Mouse (Mus musculus): ENCODE data around the gene Gpr45.
"Not testable (repeated sequence)": the region's sequence is repeated elsewhere in the genome, so short reads cannot be mapped to it uniquely, and the experiment has no call there.

Gene Gpr45

DNA sequence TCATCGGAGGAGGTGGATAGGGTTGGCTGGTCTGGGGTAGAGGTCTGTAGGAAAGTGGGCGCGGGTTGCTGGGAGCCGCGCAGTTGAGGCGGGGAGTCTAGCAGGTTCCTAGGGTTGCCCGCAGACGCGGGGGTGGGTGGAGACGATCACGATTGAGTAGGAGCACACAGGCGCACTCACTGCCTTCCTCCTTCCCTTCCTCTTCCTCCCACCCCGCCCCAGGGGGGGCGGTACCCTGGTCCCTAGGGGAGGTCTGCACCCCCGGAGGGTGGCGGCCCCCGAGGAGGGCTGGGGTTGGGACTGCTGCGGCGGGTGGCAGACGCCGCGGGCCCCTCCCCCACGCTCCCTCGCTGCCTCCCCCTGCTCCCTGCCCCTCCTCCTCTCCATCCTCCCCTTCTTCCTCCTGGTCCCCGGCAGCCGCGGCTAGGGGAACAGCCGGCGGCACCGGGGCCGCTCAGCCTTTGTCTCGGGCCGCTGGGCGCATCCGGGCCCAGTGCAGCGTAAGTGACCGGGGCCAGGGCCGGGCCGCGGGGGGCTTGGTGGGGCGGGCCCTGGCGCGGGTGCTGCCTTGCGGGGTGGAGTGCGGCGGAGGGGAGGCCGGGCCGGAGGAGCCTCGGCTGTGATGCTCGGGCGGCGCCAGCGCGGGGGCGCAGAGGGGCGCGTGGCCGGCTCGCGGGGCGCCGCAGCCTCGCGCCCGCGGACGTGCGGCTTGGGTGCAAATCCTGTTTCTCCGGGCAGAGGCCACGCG, at the start of gene Gpr45:
Gene Gpr45, plus strand, starts transcription at position 139 of the 748 bp plus-strand sequence.
- DNase-seq = peak; percentile 69 to 71

DNA sequence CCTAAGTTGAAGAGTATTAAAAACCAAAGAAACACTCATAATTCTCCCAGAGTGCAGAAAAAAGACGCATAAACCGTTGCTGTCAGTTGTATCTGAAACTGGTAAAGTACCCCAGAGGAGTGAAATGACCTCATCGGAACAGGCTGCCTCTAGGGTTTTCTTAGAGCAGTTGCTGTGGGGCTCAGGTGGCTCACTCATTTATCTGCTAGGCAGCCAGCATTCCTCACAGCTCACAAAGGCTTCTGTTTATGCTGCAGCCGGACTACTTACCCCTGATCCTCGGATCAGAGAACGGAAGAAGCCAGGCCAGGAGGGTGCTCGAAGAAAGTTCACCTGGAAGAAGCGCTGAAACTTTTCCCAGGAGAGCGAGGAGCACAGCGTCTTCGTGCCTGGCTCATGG, 47.5 kb upstream of the Gpr45 start:
- DNase-seq = no peak

DNA sequence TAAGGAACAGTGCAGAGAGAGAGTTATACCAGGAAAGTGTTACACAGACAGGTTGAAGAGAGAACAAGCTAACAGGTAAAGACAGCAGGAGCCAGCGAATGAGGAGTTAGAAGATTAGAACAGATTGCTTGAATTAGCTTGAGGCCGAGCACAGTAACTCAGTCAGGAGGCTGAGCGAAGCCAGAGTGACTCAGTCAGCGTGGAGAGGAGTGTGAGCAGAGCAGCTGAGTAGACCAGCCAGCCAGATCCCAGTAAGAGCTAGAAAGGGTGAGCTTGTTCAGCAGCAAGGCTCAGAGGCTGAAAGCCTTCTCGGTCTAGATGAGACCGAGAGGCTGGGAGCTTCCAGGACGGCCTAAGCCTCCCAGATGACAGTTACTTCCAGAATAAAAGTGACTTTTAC, 46.0 kb upstream of the Gpr45 start:
- no peak for DNase-seq

DNA sequence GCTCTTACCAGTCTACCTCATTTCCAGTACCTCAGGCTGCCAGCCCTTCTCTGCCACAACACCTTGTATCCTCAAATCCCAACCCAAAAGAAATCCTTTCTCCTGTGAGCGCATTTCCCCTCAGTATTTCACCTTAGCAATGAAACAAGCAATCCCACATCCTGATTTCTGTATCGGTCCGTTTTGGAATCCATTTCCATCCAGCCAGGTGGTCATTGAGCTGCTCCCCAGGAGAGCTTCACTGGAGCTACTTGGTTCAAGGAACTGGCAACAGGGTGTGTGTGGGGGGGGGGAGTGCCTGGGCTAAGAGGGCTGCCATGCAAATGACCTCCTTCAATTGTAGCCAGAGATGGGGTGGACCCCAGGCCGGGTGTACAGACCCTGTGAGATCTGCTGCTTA, 45.5 kb upstream of the Gpr45 start:
- DNase-seq = no peak

DNA sequence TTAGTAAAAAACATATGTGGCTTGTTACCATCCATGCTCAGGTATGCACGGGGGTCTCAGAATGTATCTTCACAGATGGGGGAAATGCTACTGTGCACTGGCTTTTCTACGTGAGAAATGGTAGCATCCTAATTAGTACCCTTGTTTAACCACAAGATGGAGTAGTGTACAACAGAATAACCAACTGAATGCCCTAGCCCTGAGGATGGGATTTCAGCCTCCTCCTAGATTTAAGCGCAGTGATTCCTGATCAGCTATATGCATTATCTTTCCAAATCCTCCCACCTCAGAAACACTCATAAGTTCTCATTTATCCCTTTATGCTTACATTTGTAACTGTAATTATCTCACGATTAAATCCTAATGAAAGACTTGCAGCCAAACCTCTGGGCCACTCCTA, 37.6 kb upstream of the Gpr45 start:
- peak; percentile 21 to 32 for DNase-seq

DNA sequence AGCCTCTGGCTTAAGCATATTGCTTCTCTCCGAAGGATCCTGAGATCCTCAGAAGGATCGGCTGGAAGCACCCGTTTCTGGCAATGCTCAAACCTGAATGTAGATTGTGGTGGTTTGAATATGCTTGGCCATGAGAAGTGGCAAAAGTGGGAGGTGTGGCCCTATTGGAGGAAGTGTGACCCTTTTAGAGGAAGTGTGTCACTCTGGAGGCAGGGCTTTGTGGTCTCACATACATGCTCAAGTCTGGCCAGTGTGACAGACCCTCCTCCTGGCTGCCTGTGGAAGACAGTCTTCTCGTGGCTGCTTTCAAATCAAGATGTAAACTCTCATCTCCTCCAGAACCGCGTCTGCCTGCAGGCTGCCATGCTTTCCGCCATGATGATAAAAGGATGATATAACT, 36.0 kb upstream of the Gpr45 start:
- DNase-seq = no peak

DNA sequence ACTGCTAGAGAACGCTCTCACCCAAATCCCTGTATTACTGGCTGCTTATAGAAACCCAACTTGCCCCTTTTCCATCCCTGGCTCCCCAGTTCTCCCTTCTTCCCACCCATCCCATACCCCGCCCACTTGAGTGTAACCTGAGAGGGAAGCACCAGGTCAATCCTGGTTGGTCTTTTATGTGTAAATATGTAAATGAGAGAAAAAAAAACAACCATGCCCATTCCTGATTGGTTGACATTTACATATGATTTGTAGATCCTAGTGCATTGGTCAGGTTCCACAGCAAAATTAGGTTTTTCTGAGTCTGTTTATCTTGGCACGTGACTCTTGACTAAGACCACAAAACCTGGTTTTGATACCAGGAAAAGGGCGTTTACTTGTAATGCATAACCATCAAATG, 34.8 kb upstream of the Gpr45 start:
- no peak for DNase-seq

DNA sequence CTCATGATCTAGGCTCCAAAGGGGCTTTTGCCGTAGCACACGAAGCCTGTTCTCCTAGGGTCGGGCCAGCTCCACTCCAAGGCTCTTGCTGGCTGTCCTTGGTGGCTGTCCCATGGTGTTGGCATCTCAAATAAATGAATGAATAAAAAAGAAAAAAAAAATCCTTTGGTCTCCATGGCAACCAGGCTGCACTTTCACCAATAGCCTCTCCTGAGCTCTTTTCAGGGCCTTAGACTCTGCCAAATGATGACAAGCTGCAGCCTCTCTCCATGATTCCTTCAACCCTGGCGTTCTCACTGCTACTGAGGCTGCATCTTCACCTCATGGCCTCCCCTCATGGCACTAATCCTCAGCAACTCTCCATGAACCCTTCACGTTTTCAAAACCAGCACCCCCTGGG, 28.7 kb upstream of the Gpr45 start:
- peak; percentile 8 to 16 for DNase-seq

DNA sequence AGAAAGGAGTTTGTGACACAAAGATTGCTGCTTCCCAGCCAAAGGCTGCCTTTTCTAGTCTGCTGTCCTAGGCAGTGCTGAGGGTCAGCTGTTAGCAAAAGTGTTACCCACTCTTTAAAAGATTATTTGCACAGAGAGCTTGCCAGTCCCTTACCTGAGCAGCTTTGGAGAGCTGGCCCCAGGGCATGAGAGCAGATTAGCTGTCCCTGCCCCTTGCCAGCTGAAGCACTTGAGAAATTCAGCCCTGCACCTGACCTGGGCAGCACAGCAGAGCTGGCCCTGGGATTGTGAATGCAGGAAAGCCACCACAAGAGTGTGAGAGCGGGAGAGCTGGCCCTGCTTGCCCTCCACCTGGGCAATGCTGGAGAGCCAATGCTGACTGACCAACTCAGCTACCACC, 19.1 kb upstream of the Gpr45 start:
- no peak for DNase-seq

DNA sequence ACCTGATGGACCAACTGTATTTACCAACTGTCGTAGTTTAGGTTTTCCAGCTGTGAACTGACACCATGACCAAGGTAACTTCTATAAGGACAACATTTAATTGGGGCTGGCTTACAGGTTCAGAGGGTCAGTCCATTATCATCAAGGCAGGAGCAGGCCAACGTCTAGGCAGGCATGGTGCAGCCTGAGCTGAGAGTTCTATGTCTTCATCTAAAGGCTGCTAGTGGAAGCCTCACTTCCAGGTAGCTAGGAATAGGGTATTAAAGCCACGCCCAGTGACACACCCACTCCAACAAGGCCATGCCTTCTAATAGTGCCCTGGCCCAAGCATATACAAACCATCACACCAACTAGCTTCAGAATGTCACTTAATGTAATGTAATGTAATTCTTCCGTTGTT, 4.2 kb upstream of the Gpr45 start:
- DNase-seq = no peak

DNA sequence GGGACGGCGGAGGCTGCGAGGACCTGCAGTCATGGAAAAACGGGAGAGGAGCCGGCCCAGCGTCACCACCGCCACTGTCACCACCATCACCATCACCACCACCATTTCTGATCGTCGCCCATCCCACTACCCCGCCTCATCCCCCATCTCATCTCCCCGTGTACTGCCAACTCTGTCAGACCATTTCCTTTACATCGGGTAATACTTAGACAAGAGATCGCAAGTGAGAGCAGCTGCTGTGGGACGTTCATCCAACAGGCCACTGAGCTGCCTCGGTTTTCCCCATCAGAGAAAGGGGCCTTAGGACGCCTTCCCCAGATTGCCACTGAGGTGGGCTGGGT, 780 bp downstream of the Gpr45 start:
- no peak for DNase-seq

DNA sequence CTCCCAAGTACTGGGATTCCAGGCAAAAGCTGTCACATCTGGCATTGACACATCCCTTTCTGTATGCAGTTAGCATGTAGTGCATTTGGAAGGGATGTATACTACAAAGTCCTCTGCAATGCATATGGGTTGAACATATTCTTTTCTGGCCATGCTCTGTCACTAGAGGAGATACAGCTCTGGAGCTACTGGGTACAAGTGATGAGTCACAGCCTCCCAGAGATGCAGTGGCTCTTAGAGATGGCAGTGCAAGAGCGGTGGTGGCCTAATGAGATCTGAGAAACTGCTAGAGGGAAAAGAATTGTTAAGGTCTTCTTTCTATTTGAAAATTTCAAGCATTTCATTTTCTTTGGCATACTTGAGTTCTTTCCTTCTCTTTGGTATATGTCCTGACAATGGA, 4.2 kb downstream of the Gpr45 start:
- DNase-seq = no peak

DNA sequence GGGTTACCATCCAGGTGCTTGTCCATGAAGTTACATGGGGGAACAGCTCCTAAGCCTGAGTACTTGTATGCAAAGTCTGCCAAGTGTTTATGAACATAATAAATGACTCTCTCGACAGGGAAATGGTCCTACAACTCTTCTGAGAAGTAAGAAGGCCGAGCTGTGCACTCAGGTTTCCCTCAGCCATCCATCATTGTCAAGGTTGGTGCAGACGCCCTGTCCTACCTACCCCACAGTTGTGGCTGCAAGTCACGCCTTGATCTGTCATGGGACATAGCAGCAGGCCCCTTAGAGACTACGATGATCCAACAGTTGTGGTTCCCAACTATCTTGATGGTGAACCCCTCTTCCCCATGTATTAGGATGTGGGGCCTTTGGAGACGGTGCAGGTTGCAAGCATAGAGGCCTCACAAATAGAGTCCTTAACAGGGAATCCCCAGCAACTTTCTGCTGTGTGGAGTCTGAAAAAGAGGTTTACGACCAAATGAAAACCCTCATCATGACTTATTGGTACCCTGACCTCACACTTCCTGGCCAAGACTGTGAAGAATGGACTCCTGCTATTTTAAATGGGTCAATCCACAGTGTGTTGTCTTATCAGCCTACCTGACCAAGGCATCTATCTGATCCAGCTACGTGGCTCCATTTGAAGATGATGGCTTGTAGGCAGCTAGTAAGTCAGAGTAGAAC, 30.6 kb downstream of the Gpr45 start:
- no peak for DNase-seq

DNA sequence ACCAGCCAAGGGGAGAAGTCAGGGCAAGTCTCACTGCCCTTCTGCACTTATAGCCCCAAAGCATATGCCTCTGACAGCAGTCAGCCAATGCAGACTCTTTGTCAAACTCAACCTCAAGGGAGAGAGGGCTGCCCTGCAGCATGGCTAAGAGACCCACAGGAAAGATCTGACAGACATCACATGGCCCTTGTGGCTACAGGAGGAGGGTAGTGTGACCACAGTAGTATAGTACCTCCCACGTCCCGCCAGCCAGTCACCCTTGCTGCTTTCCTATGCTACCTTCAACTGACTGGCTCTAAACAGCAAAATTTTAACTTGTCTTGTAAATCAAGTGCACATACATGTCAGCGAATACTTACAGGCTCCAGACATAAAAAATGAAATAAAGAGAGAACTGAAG, 31.4 kb downstream of the Gpr45 start:
- DNase-seq = no peak

DNA sequence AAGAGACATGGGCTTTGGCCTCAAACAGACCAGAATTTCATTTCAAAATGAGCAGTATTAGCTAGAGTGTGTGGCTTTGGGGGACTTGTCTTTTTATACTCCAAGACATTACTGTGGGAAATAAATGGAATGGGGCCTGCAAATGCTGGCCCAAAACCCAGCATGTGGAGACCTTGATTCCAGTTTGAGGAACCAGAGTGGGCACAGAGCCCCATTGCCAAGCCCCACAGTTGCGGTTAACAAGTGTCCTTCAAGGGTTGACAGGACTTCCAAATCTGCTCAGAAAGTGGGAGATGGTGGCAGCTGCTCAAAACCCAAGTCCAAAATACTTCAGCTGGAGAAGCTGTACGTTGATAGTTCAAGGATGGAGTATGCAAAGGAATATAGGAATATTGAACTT, 36.3 kb downstream of the Gpr45 start:
- no peak for DNase-seq

DNA sequence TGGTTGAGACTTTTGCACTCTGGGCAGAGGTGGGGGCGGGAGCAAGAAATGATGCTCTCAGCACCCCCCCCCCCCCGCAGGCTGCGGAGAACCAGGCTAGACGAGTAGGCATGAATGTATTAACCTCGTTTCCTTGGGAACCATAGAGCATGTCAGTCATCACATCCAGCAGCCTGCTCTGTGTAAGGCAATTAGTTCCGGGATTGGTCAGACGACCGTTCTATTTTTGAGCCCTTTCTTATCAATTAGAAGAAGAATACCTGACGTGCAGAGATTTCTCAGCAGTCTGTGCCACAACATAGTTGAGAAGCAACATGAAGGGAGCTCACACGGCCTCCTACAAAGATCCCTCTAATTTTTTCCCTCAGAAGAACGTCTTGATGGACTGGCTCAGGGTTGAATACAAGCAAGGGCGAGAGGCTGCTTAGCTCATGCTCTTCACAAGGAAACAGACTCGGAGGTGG, 53.4 kb downstream of the Gpr45 start:
- DNase-seq = peak in 1 of 2 experiments; percentile 5

DNA sequence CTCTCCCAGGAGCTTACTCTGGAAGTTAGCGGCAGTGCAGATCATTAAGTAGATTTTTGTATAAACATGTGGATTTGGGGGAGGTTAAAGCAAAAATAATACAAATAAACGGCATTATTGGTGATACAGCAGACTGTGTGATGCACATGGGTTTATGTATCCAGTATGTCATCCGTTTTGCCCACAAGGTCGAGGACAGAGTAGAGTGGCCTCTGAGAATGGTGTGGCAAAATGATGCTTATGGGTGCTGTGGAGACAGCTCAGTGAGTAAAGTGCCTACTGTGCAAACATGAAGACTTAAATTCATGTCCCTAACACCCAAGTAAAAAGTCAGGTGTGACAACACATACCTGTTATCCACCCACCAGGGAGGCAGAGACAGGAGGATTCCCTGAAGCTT, 53.9 kb downstream of the Gpr45 start:
- no peak for DNase-seq

DNA sequence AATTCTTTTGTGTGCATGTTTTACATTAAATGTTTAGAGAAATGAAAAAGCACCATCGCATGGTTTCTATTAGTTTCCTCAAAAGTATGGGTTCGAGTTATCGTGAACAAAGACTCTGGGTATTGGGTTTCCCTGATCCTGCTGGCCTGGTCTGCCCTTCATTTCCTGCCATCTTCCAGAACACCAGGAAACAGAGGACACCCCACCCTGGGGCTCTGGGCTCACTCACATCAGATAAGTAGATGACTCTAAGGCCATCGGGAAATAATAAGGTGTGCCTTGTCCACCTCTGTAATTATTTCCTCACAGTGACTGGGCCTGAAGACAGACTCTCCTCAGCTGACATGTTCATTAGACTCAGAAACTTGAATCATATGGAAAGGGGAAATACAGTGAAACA, 57.8 kb downstream of the Gpr45 start:
- DNase-seq = no peak

DNA sequence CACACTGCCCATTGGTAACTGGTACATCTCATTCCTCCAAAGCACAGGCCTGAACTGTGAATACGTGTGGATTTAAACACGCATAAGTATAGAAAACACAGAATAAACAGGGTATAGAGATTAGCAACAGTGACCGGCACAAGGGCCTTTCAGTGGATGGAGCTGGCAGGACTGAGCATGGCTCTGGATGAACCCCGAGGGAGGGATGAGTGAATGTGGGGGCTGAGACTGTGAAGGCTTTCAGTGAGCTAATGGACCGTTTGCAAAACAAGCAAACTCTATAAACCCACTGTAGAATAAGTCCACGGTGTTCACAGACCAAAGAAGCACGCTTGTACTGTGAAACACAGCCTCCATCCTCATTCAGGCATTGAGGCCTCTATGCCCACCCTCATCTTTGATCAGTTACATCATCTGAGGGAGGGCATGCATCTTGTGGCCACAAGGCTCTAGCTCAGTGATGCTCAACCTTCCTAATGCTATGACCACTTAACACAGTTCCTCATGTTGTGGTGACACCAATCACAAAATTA, 62.5 kb downstream of the Gpr45 start:
- DNase-seq = not testable (repeated sequence)

DNA sequence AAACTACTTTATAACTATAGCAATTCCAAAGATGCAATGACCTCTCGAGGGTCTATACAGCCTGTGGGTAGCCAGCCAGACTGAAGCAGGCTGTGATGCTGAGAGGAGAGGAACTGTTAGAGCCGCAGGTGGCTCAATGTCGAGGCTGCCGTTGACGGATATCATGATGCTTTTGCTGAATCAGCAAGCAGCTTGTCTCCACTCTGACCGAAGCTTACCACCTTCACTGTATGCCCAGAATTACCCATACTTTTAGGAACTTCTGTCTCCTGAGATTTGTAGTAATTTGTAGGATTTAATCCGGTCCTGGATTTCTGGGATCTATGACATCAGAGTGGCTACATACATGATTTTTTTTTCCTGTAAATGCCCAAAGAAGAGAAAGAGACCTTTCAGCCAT, 83.3 kb downstream of the Gpr45 start:
- no peak for DNase-seq

DNA sequence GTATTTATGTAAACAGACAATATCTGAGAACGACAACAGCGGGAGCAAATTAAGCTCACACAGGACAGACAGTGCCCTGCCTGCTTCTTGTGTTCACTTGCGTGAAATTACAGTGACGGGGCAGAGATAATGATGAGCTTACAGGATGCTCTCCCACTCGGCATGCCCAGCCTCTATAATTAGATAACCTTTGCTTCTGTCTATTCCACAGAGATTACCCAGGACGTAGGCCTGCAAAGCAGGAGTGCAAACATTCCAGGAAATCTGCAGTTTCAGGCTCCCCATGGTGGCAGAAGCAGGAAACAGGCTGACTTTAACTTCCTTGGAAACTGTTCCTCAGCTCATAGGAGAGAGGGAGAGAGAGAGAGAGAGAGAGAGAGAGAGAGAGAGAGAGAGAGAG, 89.6 kb downstream of the Gpr45 start:
- no peak for DNase-seq

DNA sequence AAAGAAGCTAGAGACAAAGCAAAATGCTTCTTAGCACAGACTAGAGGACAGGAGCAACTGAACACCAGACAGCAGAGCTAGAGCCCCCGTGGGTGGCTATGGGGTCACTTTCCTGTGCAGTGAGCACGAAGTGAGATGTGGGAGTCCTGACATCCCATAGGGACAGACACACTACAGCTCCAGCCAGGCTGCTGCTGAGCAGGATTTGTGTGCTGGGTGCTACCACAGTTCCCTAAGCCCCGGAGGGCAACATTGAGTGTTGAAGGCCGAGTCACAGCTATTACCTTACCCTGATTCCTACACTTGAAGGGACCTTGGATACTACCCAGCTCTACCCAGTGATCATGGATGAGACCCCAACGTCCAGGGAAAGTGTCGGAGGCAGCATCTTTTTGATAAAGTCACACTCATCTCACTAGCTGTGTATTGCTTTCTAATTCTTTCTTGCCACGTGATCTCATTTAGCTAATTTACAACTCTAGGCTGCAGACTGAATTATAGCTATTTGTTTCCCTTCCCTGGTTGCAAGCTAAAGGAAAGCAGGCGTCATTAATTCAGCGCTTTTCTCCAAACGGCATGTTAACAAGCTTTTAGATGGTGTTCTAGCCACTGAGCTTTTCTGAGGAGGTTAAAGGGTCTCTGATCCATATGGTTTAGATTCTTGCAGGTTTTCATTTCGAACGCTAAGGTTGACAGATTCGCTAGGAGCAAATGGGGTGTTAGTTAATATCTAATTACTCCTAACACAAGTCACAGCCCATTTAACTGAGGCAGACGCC, 92.7 kb downstream of the Gpr45 start:
- no peak for DNase-seq

DNA sequence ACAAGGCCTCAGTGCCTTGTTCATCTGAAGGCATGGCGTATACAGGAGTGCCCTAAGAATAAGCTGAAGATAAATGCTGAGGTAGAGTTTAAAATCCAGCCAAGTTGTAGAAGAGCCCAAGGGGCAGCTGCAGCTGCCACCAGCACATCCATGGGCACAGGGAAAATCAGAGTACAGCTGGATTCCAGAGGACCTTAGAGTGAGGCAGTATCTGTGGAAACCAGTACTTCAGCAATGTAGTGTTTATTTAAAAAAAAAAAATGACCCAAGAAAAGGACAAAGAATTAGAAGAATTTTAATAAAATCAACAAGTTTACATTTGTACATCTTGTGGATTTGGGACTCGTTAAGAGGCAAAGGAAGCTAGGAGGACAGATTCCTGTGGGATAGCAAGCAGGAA, 94.3 kb downstream of the Gpr45 start:
- no peak for DNase-seq

DNA sequence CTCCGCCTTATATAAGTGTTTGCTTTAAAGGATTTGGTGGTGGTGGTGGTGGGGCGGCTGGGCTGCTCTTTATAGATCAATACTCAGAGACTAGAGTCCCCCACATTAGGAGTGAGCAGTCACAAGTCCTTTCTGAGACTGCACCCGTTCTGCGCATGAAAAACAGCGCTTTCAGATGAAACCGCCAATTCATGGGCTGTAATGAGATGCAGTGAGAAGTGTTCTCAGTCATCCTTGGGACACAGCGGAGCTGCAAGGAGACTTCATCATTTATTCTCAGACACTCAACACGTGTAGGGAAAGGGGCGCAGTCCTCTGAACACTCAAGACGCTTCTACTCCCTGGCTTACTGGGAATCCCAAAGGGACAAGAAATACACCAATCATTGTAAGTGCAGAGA, 95.1 kb downstream of the Gpr45 start:
- DNase-seq = no peak
